Comparison of ENCODE assay signal across 11 mouse cellular contexts in the genomic region with DNA sequence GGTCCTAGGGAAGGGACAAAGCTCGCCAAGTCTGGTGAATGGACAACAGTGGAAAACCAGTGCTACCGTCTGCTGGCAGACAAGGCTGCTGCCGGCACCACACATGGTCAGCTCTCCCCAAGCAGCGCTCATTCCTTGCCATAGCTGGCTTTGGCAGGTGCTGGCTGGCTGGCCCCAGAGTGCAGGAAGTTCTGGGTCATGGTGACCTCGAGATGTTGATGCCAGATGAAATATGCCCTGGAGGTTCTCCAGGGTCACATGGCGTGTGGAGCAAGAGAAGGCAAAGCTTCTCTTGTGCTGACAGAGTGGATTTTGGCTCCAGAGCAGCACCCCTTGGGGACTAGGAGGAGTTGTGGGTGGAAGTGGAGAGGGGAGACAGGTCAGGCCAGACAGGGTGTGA.
A peak's percentile ranks its signal among the peaks of the same experiment; 100 is the strongest.
DNase-seq lines count a peak whose midpoint lies in the region; ATAC-seq lines count a peak whose summit lies in the region.
"Had no signal": no experiment of that assay in that cellular context is flagged by ENCODE, and none has a peak within 500 bp of the region (broad histone marks: within the 10 kb centered on the region; RNA-seq: fewer than 3 reads in every experiment).

No protein-coding gene starts in this region.

- no peaks in the 10 kb centered on the region for H3K4me1 ChIP-seq in kidney, embryonic 14.5 days (ENCODE audit: control insufficient read depth, insufficient read depth, low read length)
- no peaks in the 10 kb centered on the region for H3K4me1 ChIP-seq in hindbrain, embryonic 11.5 days (replicated peaks; ENCODE audit: control insufficient read depth, insufficient read depth, low read length)
- H3K4me1 ChIP-seq: heart, embryonic 15.5 days had no signal

- H3K9ac ChIP-seq in kidney, embryonic 14.5 days (ENCODE audit: low read depth, low read length): no peak overlapping the region
- no peak overlapping the region for H3K9ac ChIP-seq in hindbrain, embryonic 11.5 days (ENCODE audit: low read depth, low read length)
- H3K9ac ChIP-seq: heart, embryonic 15.5 days; liver, postnatal 0 days had no signal

- H3K4me3 ChIP-seq in kidney, embryonic 14.5 days (ENCODE audit: low read length): no peak overlapping the region
- no peak overlapping the region for H3K4me3 ChIP-seq in hindbrain, embryonic 11.5 days (ENCODE audit: low read depth, low read length)
- H3K4me3 ChIP-seq: heart, embryonic 15.5 days had no signal

- WGBS in kidney, embryonic 14.5 days: 78% methylated on average over 6 of the region's 6 CpGs
- 89% methylated on average over 6 of the region's 6 CpGs for WGBS in hindbrain, embryonic 11.5 days

- no peak overlapping the region for H3K4me2 ChIP-seq in kidney, embryonic 14.5 days (replicated peaks; ENCODE audit: low read depth, low read length)
- H3K4me2 ChIP-seq in hindbrain, embryonic 11.5 days (replicated peaks; ENCODE audit: low read depth, low read length): no peak overlapping the region
- H3K4me2 ChIP-seq: heart, embryonic 15.5 days had no signal

- H3K27ac ChIP-seq in kidney, embryonic 14.5 days (ENCODE audit: low read depth, low read length): no peak overlapping the region
- H3K27ac ChIP-seq in hindbrain, embryonic 11.5 days (ENCODE audit: low read depth, low read length): no peak overlapping the region
- H3K27ac ChIP-seq: heart, embryonic 15.5 days had no signal

- intact Hi-C loops in gastrocnemius, postnatal 36 days (cut with DNase I): no loop called here

- DNase-seq in kidney, adult 18-20 months: peak; percentile 52
- DNase-seq in adrenal gland, adult 8-10 months: peak; percentile 93
- peak; percentile 67 to 90 for DNase-seq in gastrocnemius, postnatal 36 days
- peak; percentile 3 for DNase-seq in ovary, postnatal 10 days (ENCODE audit: low spot score)
- no peak for DNase-seq in layer of hippocampus, postnatal 10 days (ENCODE audit: low spot score in 2 of 2)
- DNase-seq in hindbrain, embryonic 11.5 days (ENCODE audit: low spot score): no peak
- no peak for DNase-seq in thymus, postnatal 36 days
- DNase-seq: liver, postnatal 0 days had no signal

- no peak for ATAC-seq in kidney, embryonic 14.5 days (ENCODE audit: low FRiP score, low TSS enrichment)
- no peak for ATAC-seq in hindbrain, embryonic 11.5 days (ENCODE audit: low FRiP score)
- ATAC-seq: intestine, embryonic 16.5 days; liver, postnatal 0 days had no signal

- H3K27me3 ChIP-seq in kidney, embryonic 14.5 days (ENCODE audit: control insufficient read depth, insufficient read depth, low read length): no peaks in the 10 kb centered on the region
- H3K27me3 ChIP-seq in hindbrain, embryonic 11.5 days (ENCODE audit: control insufficient read depth, insufficient read depth, low read length): no peaks in the 10 kb centered on the region
- H3K27me3 ChIP-seq: heart, embryonic 15.5 days had no signal

- H3K9me3 ChIP-seq in kidney, embryonic 14.5 days (ENCODE audit: control insufficient read depth, low read length): no peaks in the 10 kb centered on the region
- H3K9me3 ChIP-seq in hindbrain, embryonic 11.5 days (ENCODE audit: control insufficient read depth, low read length): no peaks in the 10 kb centered on the region
- H3K9me3 ChIP-seq: heart, embryonic 15.5 days had no signal

- H3K36me3 ChIP-seq in kidney, embryonic 14.5 days (ENCODE audit: control insufficient read depth, insufficient read depth, low read length): no peaks in the 10 kb centered on the region
- H3K36me3 ChIP-seq in hindbrain, embryonic 11.5 days (ENCODE audit: control insufficient read depth, insufficient read depth, low read length): no peaks in the 10 kb centered on the region
- H3K36me3 ChIP-seq: heart, embryonic 15.5 days had no signal

Comparison
In these comparisons a context has a peak if more than half of its experiments do, and no peak if none do; other contexts are left out.
1. DNase-seq: peak in kidney, adult 18-20 months (single experiment), adrenal gland, adult 8-10 months (single experiment), gastrocnemius, postnatal 36 days (2 of 2) and ovary, postnatal 10 days (single experiment); none in layer of hippocampus, postnatal 10 days (0 of 2), hindbrain, embryonic 11.5 days (single experiment) and thymus, postnatal 36 days (0 of 2).